Mouse (Mus musculus): ENCODE data around the gene Psen2. TPM values are rescaled to one million over a fixed set of nuclear protein-coding genes. Genes with fewer than 3 reads are reported as not detected.
A peak's percentile ranks its signal among the peaks of the same experiment; 100 is the strongest.

Psen2 gene
- polyA plus RNA-seq, 1 experiment from 2014 or later: 22.6 TPM

- H3K9ac ChIP-seq (ENCODE audit: low read depth, low read length): no peak overlapping the region
- no peaks in the 10 kb centered on the region for H3K9me3 ChIP-seq (ENCODE audit: control insufficient read depth, low read length)
- no peaks in the 10 kb centered on the region for H3K27me3 ChIP-seq (replicated peaks; ENCODE audit: control insufficient read depth, insufficient read depth, low read length)
- WGBS: 86% methylated on average over 3 of the region's 3 CpGs
- peaks cover 3% of the 10 kb centered on the region; the same call in 1 of the 2 replicates for H3K4me1 ChIP-seq (ENCODE audit: control insufficient read depth, insufficient read depth, low read length)
- no peak overlapping the region for H3K27ac ChIP-seq (ENCODE audit: low read length)
- no peak overlapping the region for H3K4me3 ChIP-seq (ENCODE audit: low read length)
- no peak for ATAC-seq
- no peaks in the 10 kb centered on the region for H3K36me3 ChIP-seq (ENCODE audit: control insufficient read depth, insufficient read depth, low read length)
- H3K4me2 ChIP-seq (ENCODE audit: low read depth, low read length): no peak overlapping the region
Observed at GRCm38 (mm10) chr1:180231729-180232128, 31.5 kb downstream of the Psen2 start.

- 32% methylated on average over 2 of the region's 2 CpGs for WGBS
- Histone ChIP-seq H3K9ac (ENCODE audit: low read depth, low read length) (no peak overlapping the region), H3K4me2 (ENCODE audit: low read depth, low read length) (no peak overlapping the region), H3K27me3 (replicated peaks; ENCODE audit: control insufficient read depth, insufficient read depth, low read length) (no peaks in the 10 kb centered on the region), H3K27ac (ENCODE audit: low read length) (no peak overlapping the region), H3K36me3 (ENCODE audit: control insufficient read depth, insufficient read depth, low read length) (no peaks in the 10 kb centered on the region), H3K4me1 (ENCODE audit: control insufficient read depth, insufficient read depth, low read length) (peaks cover 9% of the 10 kb centered on the region), H3K9me3 (ENCODE audit: control insufficient read depth, low read length) (no peaks in the 10 kb centered on the region), H3K4me3 (ENCODE audit: low read length) (no peak overlapping the region)
- ATAC-seq: no peak
Observed at GRCm38 (mm10) chr1:180230580-180230979, 32.7 kb downstream of the Psen2 start.

- no peak overlapping the region for H3K4me3 ChIP-seq (ENCODE audit: low read length)
- H3K27ac ChIP-seq (ENCODE audit: low read length): no peak overlapping the region
- no peak overlapping the region for H3K9ac ChIP-seq (ENCODE audit: low read depth, low read length)
- H3K4me2 ChIP-seq (ENCODE audit: low read depth, low read length): no peak overlapping the region
- ATAC-seq: no peak
- peaks cover 11% of the 10 kb centered on the region for H3K4me1 ChIP-seq (ENCODE audit: control insufficient read depth, insufficient read depth, low read length)
- WGBS: 67% methylated on average over 7 of the region's 7 CpGs
- H3K27me3 ChIP-seq (replicated peaks; ENCODE audit: control insufficient read depth, insufficient read depth, low read length): no peaks in the 10 kb centered on the region
- H3K9me3 ChIP-seq (ENCODE audit: control insufficient read depth, low read length): no peaks in the 10 kb centered on the region
- H3K36me3 ChIP-seq (ENCODE audit: control insufficient read depth, insufficient read depth, low read length): no peaks in the 10 kb centered on the region
Observed at GRCm38 (mm10) chr1:180229906-180230305, 33.3 kb downstream of the Psen2 start.

- H3K4me1 ChIP-seq (ENCODE audit: control insufficient read depth, insufficient read depth, low read length): peaks cover 11% of the 10 kb centered on the region
- no peak overlapping the region for H3K4me2 ChIP-seq (ENCODE audit: low read depth, low read length)
- no peak overlapping the region for H3K4me3 ChIP-seq (ENCODE audit: low read length)
- no peak overlapping the region for H3K27ac ChIP-seq (ENCODE audit: low read length)
- H3K36me3 ChIP-seq (ENCODE audit: control insufficient read depth, insufficient read depth, low read length): no peaks in the 10 kb centered on the region
- WGBS: 79% methylated on average over 12 of the region's 12 CpGs
- H3K9me3 ChIP-seq (ENCODE audit: control insufficient read depth, low read length): no peaks in the 10 kb centered on the region
- H3K27me3 ChIP-seq (replicated peaks; ENCODE audit: control insufficient read depth, insufficient read depth, low read length): no peaks in the 10 kb centered on the region
- ATAC-seq: no peak
- H3K9ac ChIP-seq (ENCODE audit: low read depth, low read length): no peak overlapping the region
Observed at GRCm38 (mm10) chr1:180228854-180229253, 34.4 kb downstream of the Psen2 start.

GRCm38 (mm10) chr1:180226766-180227165 lies 36.5 kb downstream of the Psen2 start:
- H3K4me3 ChIP-seq (ENCODE audit: low read length): no peak overlapping the region

GRCm38 (mm10) chr1:180226221-180226713 lies 37.0 kb downstream of the Psen2 start:
- Histone ChIP-seq H3K9ac (ENCODE audit: low read depth, low read length) (peak overlapping the region; percentile 60), H3K36me3 (ENCODE audit: control insufficient read depth, insufficient read depth, low read length) (no peaks in the 10 kb centered on the region), H3K27me3 (replicated peaks; ENCODE audit: control insufficient read depth, insufficient read depth, low read length) (no peaks in the 10 kb centered on the region), H3K9me3 (ENCODE audit: control insufficient read depth, low read length) (no peaks in the 10 kb centered on the region), H3K27ac (ENCODE audit: low read length) (peak overlapping the region; percentile 66), H3K4me3 (ENCODE audit: low read length) (peak overlapping the region; percentile 44), H3K4me1 (ENCODE audit: control insufficient read depth, insufficient read depth, low read length) (peaks cover 9% of the 10 kb centered on the region), H3K4me2 (ENCODE audit: low read depth, low read length) (peak overlapping the region; percentile 82)
- ATAC-seq: peak; percentile 75
- WGBS: 4% methylated on average over 12 of the region's 12 CpGs

More at GRCm38 (mm10) chr1:180226766-180227165, 36.5 kb downstream of the Psen2 start:
- Histone ChIP-seq H3K4me2 (ENCODE audit: low read depth, low read length) (peak overlapping the region; percentile 82; the same call in 1 of the 2 replicates), H3K36me3 (ENCODE audit: control insufficient read depth, insufficient read depth, low read length) (no peaks in the 10 kb centered on the region), H3K27me3 (replicated peaks; ENCODE audit: control insufficient read depth, insufficient read depth, low read length) (no peaks in the 10 kb centered on the region), H3K9ac (ENCODE audit: low read depth, low read length) (0 out of 2 replicates have a peak overlapping the region, but pooled peaks have one; percentile 60), H3K4me1 (ENCODE audit: control insufficient read depth, insufficient read depth, low read length) (peaks cover 9% of the 10 kb centered on the region), H3K27ac (ENCODE audit: low read length) (peak overlapping the region; percentile 66), H3K9me3 (ENCODE audit: control insufficient read depth, low read length) (no peaks in the 10 kb centered on the region)
- 74% methylated on average over 3 of the region's 3 CpGs for WGBS
- 0 out of 2 replicates have a peak, but pooled peaks have one; percentile 1 for ATAC-seq

- H3K9me3 ChIP-seq (ENCODE audit: control insufficient read depth, low read length): no peaks in the 10 kb centered on the region
- no peaks in the 10 kb centered on the region for H3K27me3 ChIP-seq (replicated peaks; ENCODE audit: control insufficient read depth, insufficient read depth, low read length)
- peak overlapping the region; percentile 82 for H3K4me2 ChIP-seq (ENCODE audit: low read depth, low read length)
- H3K27ac ChIP-seq (ENCODE audit: low read length): peak overlapping the region; percentile 66
- H3K4me1 ChIP-seq (ENCODE audit: control insufficient read depth, insufficient read depth, low read length): peaks cover 9% of the 10 kb centered on the region
- no peaks in the 10 kb centered on the region for H3K36me3 ChIP-seq (ENCODE audit: control insufficient read depth, insufficient read depth, low read length)
- 11% methylated on average over 21 of the region's 21 CpGs for WGBS
- peak overlapping the region; percentile 60 for H3K9ac ChIP-seq (ENCODE audit: low read depth, low read length)
- H3K4me3 ChIP-seq (ENCODE audit: low read length): peak overlapping the region; percentile 44
- ATAC-seq: peak; percentile 95
Observed at GRCm38 (mm10) chr1:180225500-180226220, 37.6 kb downstream of the Psen2 start.

GRCm38 (mm10) chr1:180222007-180222406 lies 41.2 kb downstream of the Psen2 start:
- WGBS: 82% methylated on average over 1 of the region's 1 CpGs
- no peak overlapping the region for H3K4me3 ChIP-seq (ENCODE audit: low read length)
- no peaks in the 10 kb centered on the region for H3K9me3 ChIP-seq (ENCODE audit: control insufficient read depth, low read length)
- H3K27ac ChIP-seq (ENCODE audit: low read length): no peak overlapping the region
- no peak overlapping the region for H3K4me2 ChIP-seq (ENCODE audit: low read depth, low read length)
- no peak overlapping the region for H3K9ac ChIP-seq (ENCODE audit: low read depth, low read length)
- ATAC-seq: no peak
- H3K27me3 ChIP-seq (replicated peaks; ENCODE audit: control insufficient read depth, insufficient read depth, low read length): no peaks in the 10 kb centered on the region
- no peaks in the 10 kb centered on the region for H3K36me3 ChIP-seq (ENCODE audit: control insufficient read depth, insufficient read depth, low read length)
- H3K4me1 ChIP-seq (ENCODE audit: control insufficient read depth, insufficient read depth, low read length): peaks cover 9% of the 10 kb centered on the region

GRCm38 (mm10) chr1:180220791-180221542 lies 42.3 kb downstream of the Psen2 start:
- Histone ChIP-seq H3K27me3 (replicated peaks; ENCODE audit: control insufficient read depth, insufficient read depth, low read length) (no peaks in the 10 kb centered on the region), H3K27ac (ENCODE audit: low read length) (no peak overlapping the region), H3K36me3 (ENCODE audit: control insufficient read depth, insufficient read depth, low read length) (no peaks in the 10 kb centered on the region), H3K9ac (ENCODE audit: low read depth, low read length) (no peak overlapping the region), H3K9me3 (ENCODE audit: control insufficient read depth, low read length) (no peaks in the 10 kb centered on the region), H3K4me2 (ENCODE audit: low read depth, low read length) (no peak overlapping the region), H3K4me1 (ENCODE audit: control insufficient read depth, insufficient read depth, low read length) (0 out of 2 replicates have a peak, but pooled peaks cover 2% of the 10 kb centered on the region), H3K4me3 (ENCODE audit: low read length) (no peak overlapping the region)
- no peak for ATAC-seq
- WGBS: 89% methylated on average over 19 of the region's 19 CpGs

All from intestine, embryonic 16.5 days (tissue).